Mouse (Mus musculus): ENCODE results near the gene Ltbr. TPM values are rescaled to one million over a fixed set of nuclear protein-coding genes. Genes with fewer than 3 reads are reported as not detected.

Gene Ltbr
- total and polyA plus RNA-seq, 3 experiments = not detected

DNA sequence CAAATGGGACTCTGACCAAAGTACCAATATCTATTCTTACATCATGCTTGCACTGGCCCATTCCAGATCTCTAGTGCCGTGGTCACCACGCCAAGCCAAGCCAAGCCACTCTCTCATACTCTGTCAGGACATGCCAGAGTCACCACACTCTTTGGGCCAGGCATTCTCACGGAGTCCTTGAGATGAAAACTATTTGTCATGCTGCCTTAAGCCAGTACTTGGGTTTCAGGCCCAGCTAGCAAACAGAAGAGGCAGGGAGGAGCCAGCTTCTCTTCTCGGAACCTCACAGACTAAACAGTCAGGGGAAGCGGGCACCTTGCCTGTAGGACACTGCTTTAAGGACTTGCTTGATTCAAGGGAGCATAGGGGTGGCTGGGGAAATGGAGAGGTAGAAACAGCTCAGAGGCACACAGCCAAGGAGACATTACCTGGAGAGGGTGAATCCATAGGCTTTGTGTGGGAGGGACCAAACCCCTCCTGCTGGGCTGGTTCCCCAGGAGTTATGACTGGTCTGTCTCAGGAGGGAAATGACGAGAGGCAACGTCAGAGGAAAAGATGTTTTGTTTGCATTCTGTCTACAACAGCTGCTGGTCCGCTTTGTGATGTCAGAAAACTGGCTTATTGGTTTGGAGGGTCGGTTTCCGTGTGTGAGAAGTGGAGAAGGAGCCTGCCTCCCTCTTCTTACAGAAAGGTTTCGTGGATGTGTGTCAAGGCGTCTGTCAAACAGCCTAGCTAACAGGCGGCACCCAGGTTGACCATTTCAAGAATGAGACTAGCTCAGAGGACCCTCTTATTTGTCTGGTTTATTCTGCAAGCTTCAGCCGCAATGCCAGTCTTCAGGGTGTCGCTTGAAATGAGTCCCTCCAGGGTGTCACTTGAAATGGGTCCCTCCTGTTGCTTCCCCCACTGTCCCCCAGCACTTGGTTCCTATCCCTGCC, 5.6 kb upstream of the Ltbr start:
- no peak for DNase-seq (ENCODE audit: extremely low read depth)
- Histone ChIP-seq H3K9me3 (replicated peaks; ENCODE audit: low read length) (no peaks in the 10 kb centered on the region), H3K4me1 (ENCODE audit: control insufficient read depth in 1 of 2, insufficient read depth in 2 of 2) (no peaks in the 10 kb centered on the region), H3K4me3 (replicated peaks in 1 of 3; ENCODE audit: low read depth in 2 of 3, low read length in 2 of 3, poor library complexity in 1 of 3) (peak overlapping the region in 1 of 3 experiments; percentile 30), H3K9ac (ENCODE audit: insufficient read depth, low read depth) (no peak overlapping the region), H3K36me3 (replicated peaks in 1 of 2; ENCODE audit: control insufficient read depth in 1 of 2, insufficient read depth in 1 of 2, low read length in 1 of 2) (no peaks in the 10 kb centered on the region), H3K27me3 (replicated peaks) (peaks cover 94% of the 10 kb centered on the region), H3K79me2 (replicated peaks; ENCODE audit: control insufficient read depth, extremely low read depth, insufficient read depth, poor library complexity, severe bottlenecking) (no peaks in the 10 kb centered on the region), H3K4me2 (ENCODE audit: insufficient read depth, low read depth, poor library complexity, severe bottlenecking) (no peak overlapping the region), H3K27ac (ENCODE audit: insufficient read depth, low read depth) (no peak overlapping the region)
- no peak for TF ChIP-seq MYC (IDR thresholded peaks at IDR 0.05; ENCODE audit: low read depth, low read length)
- TF ChIP-seq E2F4 (IDR thresholded peaks at IDR 0.05; ENCODE audit: insufficient replicate concordance, low read depth, low read length) = no peak
- no peak for TF ChIP-seq MXI1 (IDR thresholded peaks at IDR 0.05; ENCODE audit: low read depth, low read length)
- no peak for TF ChIP-seq CHD1 (IDR thresholded peaks at IDR 0.05; ENCODE audit: low read depth, low read length)
- TF ChIP-seq HCFC1 (IDR thresholded peaks at IDR 0.05; ENCODE audit: low read depth, low read length) = no peak
- TF ChIP-seq USF1 (IDR thresholded peaks at IDR 0.05; ENCODE audit: low read depth, low read length) = no peak
- TF ChIP-seq JUN (IDR thresholded peaks at IDR 0.05; ENCODE audit: insufficient read depth, low read depth, low read length) = no peak
- in situ Hi-C loops (cut with MboI; ENCODE audit: low pct_ligation_motif_present, low pct_unique_long_range_greater_than_20kb, low sequenced_read_pairs) = no loop called here
- dilution Hi-C loops (cut with MboI; ENCODE audit: extremely low pct_ligation_motif_present, extremely low pct_unique_long_range_greater_than_20kb, low sequenced_read_pairs) = no loop called here

DNA sequence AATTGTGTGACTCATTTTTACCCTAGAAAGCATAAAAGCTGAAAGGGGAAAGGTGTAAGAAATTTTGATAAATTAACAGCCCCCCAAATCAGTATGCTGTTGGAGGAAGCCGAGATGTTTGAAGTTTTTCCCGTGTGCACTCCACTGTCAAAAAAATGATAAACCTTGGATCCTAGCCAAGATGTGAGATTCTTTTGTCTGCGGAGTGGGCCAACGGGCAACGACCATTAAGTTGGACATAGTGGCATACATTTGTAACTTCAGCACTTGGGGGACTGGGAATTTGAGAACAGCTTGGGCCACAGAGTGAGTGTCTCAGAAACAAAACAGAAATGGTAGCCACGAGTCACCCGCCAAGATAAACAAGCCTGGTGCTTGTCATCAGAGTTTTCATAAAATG, 3.4 kb upstream of the Ltbr start:
- Histone ChIP-seq H3K4me3 (replicated peaks in 1 of 3; ENCODE audit: low read depth in 2 of 3, low read length in 2 of 3, poor library complexity in 1 of 3) (no peak overlapping the region), H3K27me3 (replicated peaks) (peaks cover 94% of the 10 kb centered on the region), H3K4me2 (ENCODE audit: insufficient read depth, low read depth, poor library complexity, severe bottlenecking) (no peak overlapping the region), H3K9me3 (replicated peaks; ENCODE audit: low read length) (no peaks in the 10 kb centered on the region), H3K27ac (ENCODE audit: insufficient read depth, low read depth) (no peak overlapping the region), H3K79me2 (replicated peaks; ENCODE audit: control insufficient read depth, extremely low read depth, insufficient read depth, poor library complexity, severe bottlenecking) (no peaks in the 10 kb centered on the region), H3K36me3 (replicated peaks in 1 of 2; ENCODE audit: control insufficient read depth in 1 of 2, insufficient read depth in 1 of 2, low read length in 1 of 2) (no peaks in the 10 kb centered on the region), H3K4me1 (ENCODE audit: control insufficient read depth in 1 of 2, insufficient read depth in 2 of 2) (no peaks in the 10 kb centered on the region), H3K9ac (ENCODE audit: insufficient read depth, low read depth) (no peak overlapping the region)
- dilution Hi-C loops (cut with MboI; ENCODE audit: extremely low pct_ligation_motif_present, extremely low pct_unique_long_range_greater_than_20kb, low sequenced_read_pairs) = no loop called here
- in situ Hi-C loops (cut with MboI; ENCODE audit: low pct_ligation_motif_present, low pct_unique_long_range_greater_than_20kb, low sequenced_read_pairs) = no loop called here
- TF ChIP-seq MEF2A (IDR thresholded peaks at IDR 0.05; ENCODE audit: borderline replicate concordance, low read depth, low read length) (no peak), NELFE (IDR thresholded peaks at IDR 0.05; ENCODE audit: low read depth, low read length) (no peak), SIN3A (IDR thresholded peaks at IDR 0.05; ENCODE audit: low read length) (no peak), ETS1 (conservative IDR thresholded peaks at IDR 0.05; ENCODE audit: low read depth, low read length) (no peak), CTCF (conservative IDR thresholded peaks at IDR 0.05 in 1 of 2, IDR thresholded peaks at IDR 0.05 in 1 of 2; ENCODE audit: low read depth in 2 of 2, low read length in 2 of 2) (no peak), MAZ (IDR thresholded peaks at IDR 0.05; ENCODE audit: low read depth, low read length) (no peak), JUN (IDR thresholded peaks at IDR 0.05; ENCODE audit: insufficient read depth, low read depth, low read length) (no peak), TCF12 (IDR thresholded peaks at IDR 0.05; ENCODE audit: low read depth, low read length) (no peak), CHD1 (IDR thresholded peaks at IDR 0.05; ENCODE audit: low read depth, low read length) (no peak), USF2 (conservative IDR thresholded peaks at IDR 0.05; ENCODE audit: low read depth, low read length) (no peak), EP300 (IDR thresholded peaks at IDR 0.05; ENCODE audit: low read length) (no peak), E2F4 (IDR thresholded peaks at IDR 0.05; ENCODE audit: insufficient replicate concordance, low read depth, low read length) (no peak), ZC3H11A (IDR thresholded peaks at IDR 0.05; ENCODE audit: low read depth, low read length) (no peak), ZNF384 (IDR thresholded peaks at IDR 0.05; ENCODE audit: low read depth, low read length) (no peak)
- DNase-seq (ENCODE audit: extremely low read depth) = no peak

Data from CH12.LX (cell line).